Mouse (Mus musculus) midbrain, postnatal 0 days (tissue): ENCODE data around the gene Cav1. TPM values are rescaled to one million over a fixed set of nuclear protein-coding genes. Genes with fewer than 3 reads are reported as not detected.

Source experiments
- ATAC-seq: fragments of 200-750 bp; cut with Nextera tagmentation; 2 replicates; pipeline ENCODE4 v1.8.0; 2017; ENCODE audit warnings: moderate number of reproducible peaks, mild to moderate bottlenecking, moderate TSS enrichment, moderate library complexity; ENCODE audit not compliant: low FRiP score
- DNase-seq: peaks from one replicate; pipeline ENCODE4 v3.0.0-alpha.2; 2015; ENCODE audit warnings: low spot score
- H3K27ac ChIP-seq: fragments of 300-500 bp; sonication (generic); 2 replicates; pipeline ENCODE4 v1.5.1; 2014; ENCODE audit warnings: low read depth, mild to moderate bottlenecking, low read length, mixed read lengths
- H3K27me3 ChIP-seq: fragments of 300-500 bp; sonication (generic); 2 replicates; pipeline ENCODE4 v1.6.1; 2014; ENCODE audit warnings: low read length, control low read depth, mixed read lengths; ENCODE audit not compliant: insufficient read depth
- H3K36me3 ChIP-seq: fragments of 300-500 bp; sonication (generic); 2 replicates; pipeline ENCODE4 v1.6.1; 2014; ENCODE audit warnings: low read length, control low read depth, mixed read lengths; ENCODE audit not compliant: insufficient read depth
- H3K4me1 ChIP-seq: fragments of 300-500 bp; sonication (generic); 2 replicates; pipeline ENCODE4 v1.6.1; 2014; ENCODE audit warnings: mild to moderate bottlenecking, control low read depth, antibody characterized with exemption, low read length, mixed read lengths; ENCODE audit not compliant: insufficient read depth
- H3K4me2 ChIP-seq: fragments of 300-500 bp; sonication (generic); 2 replicates; pipeline ENCODE4 v1.6.1; 2014; ENCODE audit warnings: low read depth, mild to moderate bottlenecking, low read length, mixed read lengths; ENCODE audit not compliant: poor library complexity, severe bottlenecking
- H3K4me3 ChIP-seq: fragments of 300-500 bp; sonication (generic); 2 replicates; pipeline ENCODE4 v1.5.1; 2014; ENCODE audit warnings: low read depth, mild to moderate bottlenecking, low read length, moderate library complexity
- H3K9ac ChIP-seq: fragments of 300-500 bp; sonication (generic); replicated peaks from 2 replicates; pipeline ENCODE4 v1.6.1; 2014; ENCODE audit warnings: mild to moderate bottlenecking, low read length, moderate library complexity, mixed read lengths; ENCODE audit not compliant: poor library complexity, severe bottlenecking
- H3K9me3 ChIP-seq: fragments of 300-500 bp; sonication (generic); 2 replicates; pipeline ENCODE4 v1.6.1; 2016; ENCODE audit warnings: low read length, control low read depth
- CTCF ChIP-seq: IDR thresholded peaks from 2 replicates; pipeline ENCODE4 v1.5.1; 2016; ENCODE audit warnings: antibody characterized with exemption, mild to moderate bottlenecking
- WGBS: fragments of 180-500 bp; shearing (Covaris S2); extraction: QIAGEN DNeasy Blood & Tissue Kit; methylation state at CpG from one replicate; pipeline ENCODE4 v1.1.7; 2014; 5-methylcytosine and 5-hydroxymethylcytosine counted together
- polyA plus RNA-seq: library from polyadenylated mRNA; unstranded; fragments of >200 nt; fragmentation: Nextera tagmentation; extraction: Ambion mirVana; gene quantifications from 2 replicates; pipeline ENCODE4 v1.2.1, GENCODE M21; 2015
- total RNA-seq: library from RNA; depleted of rRNA; stranded (reverse); fragments of >200 nt; gene quantifications from 2 replicates; pipeline ENCODE4 v1.2.3, GENCODE M21; 2014

The Cav1 gene
- total and polyA plus RNA-seq, 2 experiments from 2014 or later = 19.4 to 37.4 TPM

DNA sequence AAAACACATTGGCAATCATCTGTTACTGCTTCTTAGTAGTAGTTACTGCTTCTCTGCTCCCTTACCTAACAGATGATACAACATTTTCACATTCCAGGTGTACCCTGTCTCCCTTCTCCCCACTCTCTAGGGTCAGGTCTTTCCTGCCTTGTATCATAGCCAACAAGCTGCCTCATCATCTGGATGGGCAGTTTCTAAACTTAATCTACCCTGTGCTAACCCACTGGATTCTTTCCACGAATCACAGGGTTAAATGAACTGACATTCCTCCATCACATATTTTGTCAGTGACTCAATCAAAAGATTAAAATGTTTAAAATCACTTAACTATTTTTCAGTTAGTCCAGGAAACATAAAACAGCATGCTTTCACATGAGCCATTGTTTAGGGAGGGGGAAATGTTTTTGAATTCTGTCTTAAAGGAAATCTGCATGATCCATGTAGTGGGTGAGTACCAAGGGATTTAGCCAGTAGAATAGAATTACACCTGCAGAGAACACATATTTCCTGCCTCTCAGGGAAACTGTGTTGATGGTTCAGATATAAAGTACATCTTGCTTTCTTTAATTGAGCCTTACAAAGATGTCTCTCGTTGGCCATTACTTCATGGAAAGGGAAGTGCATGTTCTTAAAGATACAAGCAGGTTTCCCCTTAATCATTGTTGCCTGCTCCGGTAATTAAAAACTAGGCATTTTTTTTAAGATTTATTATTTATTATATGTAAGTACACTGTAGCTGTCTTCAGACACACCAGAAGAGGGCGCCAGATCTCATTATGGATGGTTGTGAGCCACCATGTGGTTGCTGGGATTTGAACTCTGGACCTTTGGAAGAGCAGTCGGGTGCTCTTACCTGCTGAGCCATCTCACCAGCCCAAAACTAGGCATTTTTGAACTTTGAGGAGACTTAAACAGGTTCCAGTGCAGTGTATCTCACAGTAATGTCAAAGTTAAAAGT lies 8.8 kb downstream of the Cav1 start:
- H3K4me1 ChIP-seq = no peaks in the 10 kb centered on the region
- no peak for ATAC-seq
- WGBS = 91% methylated on average over 5 of the region's 5 CpGs
- H3K36me3 ChIP-seq = no peaks in the 10 kb centered on the region
- no peak overlapping the region for H3K4me2 ChIP-seq
- H3K4me3 ChIP-seq = no peak overlapping the region
- no peak overlapping the region for H3K9ac ChIP-seq
- H3K27ac ChIP-seq = no peak overlapping the region
- H3K27me3 ChIP-seq = no peaks in the 10 kb centered on the region
- DNase-seq = no peak
- TF ChIP-seq CTCF = no peak
- no peaks in the 10 kb centered on the region for H3K9me3 ChIP-seq

DNA sequence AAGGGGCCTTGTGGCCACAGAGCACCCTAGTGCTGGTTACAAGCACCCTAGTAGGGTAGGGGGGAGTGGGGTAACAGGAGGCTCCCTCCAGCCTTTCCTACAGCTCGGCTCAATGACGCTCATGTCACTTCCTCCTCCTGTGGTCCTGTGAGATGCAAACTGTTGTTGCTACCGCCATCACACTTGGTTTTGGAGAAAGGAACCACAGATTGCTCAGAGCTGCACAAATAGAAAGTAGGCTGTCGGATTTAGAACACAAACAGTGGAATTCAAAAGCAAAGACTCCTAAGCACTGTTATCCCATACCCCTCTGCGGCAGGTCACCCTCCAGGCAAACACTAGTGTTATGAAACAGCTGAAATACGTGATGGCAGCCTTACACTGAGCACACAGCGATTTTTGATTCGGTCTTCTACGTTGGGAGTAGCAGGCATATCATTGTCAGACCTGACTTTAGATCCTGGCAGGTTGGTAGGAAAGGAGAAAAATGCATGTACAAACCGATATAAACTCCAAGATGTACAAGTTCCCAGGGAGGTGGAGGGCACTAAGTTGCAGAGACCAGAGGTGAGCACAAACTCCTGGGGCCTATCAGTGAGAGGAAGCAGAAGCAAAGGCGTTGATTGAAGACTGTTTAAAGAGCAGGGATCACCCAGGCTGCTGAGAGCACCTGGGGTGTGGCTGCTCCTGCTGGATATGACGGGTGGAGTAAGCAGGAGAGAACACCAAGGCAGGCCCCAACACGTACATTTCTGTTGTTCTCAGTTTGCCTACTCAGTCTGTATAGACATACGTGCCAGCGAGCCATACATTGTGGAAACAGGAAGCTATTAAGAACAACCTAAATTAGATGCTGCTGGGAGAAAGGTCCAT lies 10.4 kb downstream of the Cav1 start:
- TF ChIP-seq CTCF = no peak
- no peak overlapping the region for H3K9ac ChIP-seq
- no peaks in the 10 kb centered on the region for H3K36me3 ChIP-seq
- H3K4me3 ChIP-seq = no peak overlapping the region
- DNase-seq = no peak
- WGBS = 80% methylated on average over 15 of the region's 15 CpGs
- ATAC-seq = no peak
- no peak overlapping the region for H3K27ac ChIP-seq
- H3K9me3 ChIP-seq = no peaks in the 10 kb centered on the region
- H3K27me3 ChIP-seq = no peaks in the 10 kb centered on the region
- H3K4me1 ChIP-seq = no peaks in the 10 kb centered on the region
- no peak overlapping the region for H3K4me2 ChIP-seq

DNA sequence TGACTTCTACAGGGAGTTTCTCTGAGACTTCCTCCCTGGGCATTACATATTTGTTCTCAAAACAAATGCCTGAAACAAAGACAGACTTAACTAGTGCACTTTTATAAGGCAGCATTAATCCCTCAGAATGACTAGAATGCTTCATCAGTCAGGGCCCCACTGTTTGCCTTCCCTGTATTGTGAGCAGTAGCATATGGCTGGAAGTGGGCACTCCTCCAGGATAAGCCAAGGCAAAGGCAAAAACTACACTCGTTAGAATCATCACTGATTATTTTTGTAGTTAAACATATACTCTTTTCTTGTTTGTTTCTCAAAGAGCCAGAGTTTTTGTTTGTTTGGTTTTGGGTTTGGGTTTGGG lies 11.0 kb downstream of the Cav1 start:
- H3K36me3 ChIP-seq = no peaks in the 10 kb centered on the region
- TF ChIP-seq CTCF = no peak
- WGBS = 30% methylated on average over 1 of the region's 1 CpGs
- no peak overlapping the region for H3K27ac ChIP-seq
- no peak overlapping the region for H3K9ac ChIP-seq
- H3K4me2 ChIP-seq = no peak overlapping the region
- H3K27me3 ChIP-seq = no peaks in the 10 kb centered on the region
- no peaks in the 10 kb centered on the region for H3K4me1 ChIP-seq
- H3K9me3 ChIP-seq = no peaks in the 10 kb centered on the region
- no peak overlapping the region for H3K4me3 ChIP-seq
- ATAC-seq (no peak), DNase-seq (no peak)

DNA sequence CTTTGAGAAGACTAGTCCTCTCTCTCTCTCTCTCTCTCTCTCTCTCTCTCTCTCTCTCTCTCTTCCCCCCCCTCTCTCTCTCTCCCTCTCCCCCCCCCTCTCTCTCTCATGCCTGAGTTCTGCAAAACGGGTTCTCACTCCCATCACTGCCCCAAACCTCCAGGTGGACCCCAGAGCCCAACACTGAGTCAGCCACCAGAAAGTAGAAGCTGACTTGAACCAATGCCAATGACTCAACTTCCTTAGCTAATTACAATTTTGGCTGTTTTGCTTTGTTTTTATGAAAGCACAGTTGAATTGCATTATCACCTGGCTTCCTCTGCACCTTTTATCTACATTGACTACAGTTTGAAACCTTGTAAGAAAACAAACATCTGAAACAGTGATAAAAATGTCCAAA lies 11.8 kb downstream of the Cav1 start:
- Histone ChIP-seq H3K4me3 (no peak overlapping the region), H3K27ac (no peak overlapping the region), H3K36me3 (no peaks in the 10 kb centered on the region), H3K9me3 (no peaks in the 10 kb centered on the region), H3K9ac (no peak overlapping the region), H3K27me3 (no peaks in the 10 kb centered on the region), H3K4me1 (no peaks in the 10 kb centered on the region), H3K4me2 (no peak overlapping the region)
- 71% methylated on average over 1 of the region's 1 CpGs for WGBS
- DNase-seq (no peak), ATAC-seq (no peak)
- TF ChIP-seq CTCF = no peak

DNA sequence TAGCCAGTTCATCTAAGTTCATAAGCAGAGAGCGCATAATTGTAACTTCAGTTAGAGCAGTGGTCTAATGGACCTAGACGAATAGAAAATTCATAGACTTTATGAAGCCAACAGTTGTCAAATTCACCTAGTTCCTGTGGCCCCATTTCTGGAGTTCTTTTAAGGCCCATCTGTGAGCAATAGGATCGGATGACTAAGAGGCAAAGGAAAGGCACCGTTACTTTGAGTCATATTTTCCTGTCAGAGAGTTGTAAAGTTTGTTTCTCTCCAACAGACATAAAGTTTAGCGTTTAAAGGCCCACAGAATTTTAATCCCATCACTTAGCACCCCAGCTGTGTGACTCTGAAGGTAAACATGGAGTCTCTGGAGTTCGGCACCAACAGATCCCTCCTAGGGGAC lies 15.8 kb downstream of the Cav1 start:
- TF ChIP-seq CTCF = no peak
- H3K4me3 ChIP-seq = no peak overlapping the region
- ATAC-seq = no peak

DNA sequence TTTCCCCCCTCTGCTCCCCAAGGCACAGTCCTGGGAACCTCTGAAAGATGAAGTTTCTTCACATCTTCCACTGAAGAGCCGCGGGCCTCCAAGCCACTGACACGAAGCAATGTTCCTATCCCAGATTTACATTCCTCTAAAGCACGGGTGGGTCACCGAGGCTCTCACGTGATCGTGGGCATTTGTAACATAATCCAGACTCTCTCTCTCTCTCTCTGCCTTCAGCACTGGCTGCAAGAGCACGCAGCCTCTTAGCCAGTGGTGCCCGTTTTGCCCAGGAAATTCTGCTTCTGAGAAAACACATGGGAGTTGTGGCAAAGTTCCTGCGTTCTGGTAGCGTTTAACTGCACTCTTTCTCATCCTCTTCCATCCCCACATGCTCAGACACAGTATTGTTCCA lies 21.1 kb downstream of the Cav1 start:
- no peak overlapping the region for H3K4me2 ChIP-seq
- no peak overlapping the region for H3K9ac ChIP-seq
- 44% methylated on average over 11 of the region's 11 CpGs for WGBS
- no peaks in the 10 kb centered on the region for H3K27me3 ChIP-seq
- TF ChIP-seq CTCF = no peak
- no peak for DNase-seq
- no peak overlapping the region for H3K27ac ChIP-seq
- H3K4me1 ChIP-seq = no peaks in the 10 kb centered on the region
- H3K36me3 ChIP-seq = no peaks in the 10 kb centered on the region
- no peak for ATAC-seq
- H3K4me3 ChIP-seq = no peak overlapping the region
- H3K9me3 ChIP-seq = no peaks in the 10 kb centered on the region

More for the DNA sequence above, 15.8 kb downstream of the Cav1 start:
- H3K9ac ChIP-seq = no peak overlapping the region
- H3K36me3 ChIP-seq = no peaks in the 10 kb centered on the region
- no peaks in the 10 kb centered on the region for H3K9me3 ChIP-seq
- no peaks in the 10 kb centered on the region for H3K4me1 ChIP-seq
- H3K27me3 ChIP-seq = no peaks in the 10 kb centered on the region
- H3K27ac ChIP-seq = no peak overlapping the region
- 88% methylated on average over 6 of the region's 6 CpGs for WGBS
- DNase-seq = no peak
- no peak overlapping the region for H3K4me2 ChIP-seq
